Mouse (Mus musculus) megakaryocyte, adult 5-6 weeks (primary cell): ENCODE data around the gene Tent4a. TPM values are rescaled to one million over a fixed set of nuclear protein-coding genes. Genes with fewer than 3 reads are reported as not detected.

Source experiments
- ATAC-seq: 2 replicates; pipeline ENCODE4 v1.8.0; 2016; ENCODE audit warnings: mild to moderate bottlenecking, inconsistent platforms; ENCODE audit not compliant: poor library complexity, severe bottlenecking
- total RNA-seq, 2 experiments: library from RNA; stranded (forward) in 1 of 2; stranded (reverse) in 1 of 2; fragments of 153-499, 151-499 nt in 1 of 2; fragments of 221-1000, 200-1000 nt in 1 of 2; gene quantifications; 2 replicates each; pipeline versions ENCODE4 v1.2.3 to v1.2.4; 2015 to 2017

The Tent4a gene
- total RNA-seq, 2 experiments from 2014 or later = 10.2 to 10.4 TPM

- no peak for ATAC-seq
Measured at GRCm38 (mm10) chr13:69481634-69482505, 52.5 kb downstream of the Tent4a start.

GRCm38 (mm10) chr13:69481026-69481425 lies 53.4 kb downstream of the Tent4a start:
- no peak for ATAC-seq

- ATAC-seq = no peak
Measured at GRCm38 (mm10) chr13:69479906-69480305, 54.5 kb downstream of the Tent4a start.

- no peak for ATAC-seq
Measured at GRCm38 (mm10) chr13:69478703-69479102, 55.7 kb downstream of the Tent4a start.

- ATAC-seq = no peak
Measured at GRCm38 (mm10) chr13:69460635-69461465, 73.6 kb downstream of the Tent4a start.

GRCm38 (mm10) chr13:69459657-69460458 lies 74.6 kb downstream of the Tent4a start:
- ATAC-seq = no peak

GRCm38 (mm10) chr13:69458891-69459290 lies 75.5 kb downstream of the Tent4a start:
- no peak for ATAC-seq

GRCm38 (mm10) chr13:69458461-69458860 lies 76.0 kb downstream of the Tent4a start:
- ATAC-seq = no peak

GRCm38 (mm10) chr13:69457105-69457504 lies 77.3 kb downstream of the Tent4a start:
- no peak for ATAC-seq

- no peak for ATAC-seq
Measured at GRCm38 (mm10) chr13:69456641-69457040, 77.8 kb downstream of the Tent4a start.

GRCm38 (mm10) chr13:69455476-69456175 lies 78.8 kb downstream of the Tent4a start:
- no peak for ATAC-seq

Other genes with a start within 250 kb of the Tent4a start
- gene Nsun2, start 871 bp downstream of the Tent4a start, total RNA-seq (2015) = 32.6 and 33.9 TPM in 2 replicates
- gene Nsun2, start 871 bp downstream of the Tent4a start, total RNA-seq (2017) = 61.7 and 76.5 TPM in 2 replicates
- 1.7 and 2.1 TPM in 2 replicates for gene Srd5a1, start 76.8 kb upstream of the Tent4a start, total RNA-seq (2015)
- 2.9 and 3.0 TPM in 2 replicates for gene Srd5a1, start 76.8 kb upstream of the Tent4a start, total RNA-seq (2017)
- not detected in 2 replicates for gene Ube2ql1, start 205.3 kb upstream of the Tent4a start, total RNA-seq (2015)
- gene Ube2ql1, start 205.3 kb upstream of the Tent4a start, total RNA-seq (2017) = not detected in 2 replicates